Mouse (Mus musculus): ENCODE measurements around the gene Vmn1r213.

The Vmn1r213 gene

GRCm38 (mm10) chr13:23007356-23007755 lies at the start of gene Vmn1r213:
Gene Vmn1r213 (plus strand): TSS chr13:23007656.
- no peak for DNase-seq

- DNase-seq, result no peak
These were observed 17.1 kb upstream of the Vmn1r213 start for GRCm38 (mm10) chr13:22990214-22990891.

GRCm38 (mm10) chr13:22992178-22992700 lies 15.2 kb upstream of the Vmn1r213 start:
- DNase-seq, result no peak

GRCm38 (mm10) chr13:22992721-22993120 lies 14.7 kb upstream of the Vmn1r213 start:
- DNase-seq, result no peak

- DNase-seq, result no peak
These were observed 10.7 kb downstream of the Vmn1r213 start for GRCm38 (mm10) chr13:23018158-23018557.

- DNase-seq, result no peak
These were observed 17.4 kb downstream of the Vmn1r213 start for GRCm38 (mm10) chr13:23024812-23025211.

- no peak for DNase-seq
These were observed 22.7 kb downstream of the Vmn1r213 start, which contains the start of gene Vmn1r214 for GRCm38 (mm10) chr13:23030118-23030517. Gene Vmn1r214 (plus strand): TSS chr13:23030418.

GRCm38 (mm10) chr13:23057778-23058177 lies 50.3 kb downstream of the Vmn1r213 start:
- DNase-seq, result no peak
